Mouse (Mus musculus) CD4-positive, CD25-positive, alpha-beta regulatory T cell, adult 2 months (primary cell): ENCODE data around the gene Pawr.

ENCODE experiments used
- DNase-seq: peaks from one replicate; pipeline ENCODE4 v3.0.0-alpha.2; 2012; ENCODE audit warnings: low read depth, low spot score

Pawr gene

DNA sequence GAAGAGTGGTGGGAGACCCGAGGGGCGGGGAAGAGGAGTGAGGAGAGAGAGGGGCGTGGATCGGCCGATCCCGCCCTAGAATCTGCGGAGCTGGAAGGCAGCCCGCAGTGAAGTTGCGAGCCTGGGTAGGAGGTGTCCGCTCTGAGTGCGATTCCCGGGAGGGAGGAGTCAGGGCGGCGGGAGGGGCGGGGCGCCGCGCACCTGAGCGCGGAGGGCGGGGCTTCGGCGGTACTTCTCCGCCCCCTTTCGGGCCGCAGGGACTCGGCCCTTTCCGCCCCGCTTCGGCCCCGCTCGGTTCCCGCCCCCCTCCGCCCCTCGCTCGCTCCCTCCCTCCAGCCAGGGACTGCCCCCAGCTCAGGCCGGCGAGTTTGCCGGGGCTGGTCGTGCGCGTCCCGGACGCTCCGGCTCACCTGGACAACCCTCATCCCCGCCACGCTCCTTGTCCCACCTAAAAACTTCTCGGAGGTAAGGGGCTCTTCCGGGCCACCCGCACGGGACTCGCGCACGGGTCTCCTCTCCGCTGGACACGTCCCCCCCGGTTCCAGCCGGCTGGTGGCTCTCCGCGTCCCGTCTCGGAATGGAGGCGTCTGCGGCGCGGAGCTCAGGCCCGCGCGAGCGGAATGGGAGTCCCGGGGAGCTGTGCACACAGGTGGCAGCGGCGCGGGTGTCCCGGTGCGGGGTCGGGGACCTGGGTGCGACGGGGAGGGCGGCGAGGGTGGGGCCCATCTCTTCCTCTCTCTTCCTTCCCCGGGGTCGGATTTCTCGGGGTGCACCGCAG lies at the start of gene Pawr:
Gene Pawr, plus strand, starts transcription at position 338 of the 778 bp plus-strand sequence.
- peak; percentile 64 for DNase-seq

DNA sequence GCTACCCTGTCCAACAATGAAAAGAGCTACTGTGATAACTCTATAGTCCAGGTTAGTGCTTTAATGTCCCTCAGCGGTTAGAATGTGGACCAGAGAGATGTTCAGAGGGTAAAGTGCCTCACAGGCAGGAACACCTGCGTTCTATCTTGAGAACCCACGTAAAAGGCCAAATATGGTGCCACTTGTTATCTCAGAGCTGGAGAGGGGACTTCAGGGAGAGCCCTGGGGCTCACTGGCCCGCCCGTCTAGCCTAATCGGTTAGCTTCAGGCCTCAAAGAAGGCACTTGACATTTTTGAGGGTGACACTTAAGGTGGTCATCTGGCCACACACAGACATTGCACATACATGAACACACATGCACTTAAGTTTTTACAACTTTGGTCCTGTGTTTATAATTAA lies 49.6 kb upstream of the Pawr start:
- no peak for DNase-seq

DNA sequence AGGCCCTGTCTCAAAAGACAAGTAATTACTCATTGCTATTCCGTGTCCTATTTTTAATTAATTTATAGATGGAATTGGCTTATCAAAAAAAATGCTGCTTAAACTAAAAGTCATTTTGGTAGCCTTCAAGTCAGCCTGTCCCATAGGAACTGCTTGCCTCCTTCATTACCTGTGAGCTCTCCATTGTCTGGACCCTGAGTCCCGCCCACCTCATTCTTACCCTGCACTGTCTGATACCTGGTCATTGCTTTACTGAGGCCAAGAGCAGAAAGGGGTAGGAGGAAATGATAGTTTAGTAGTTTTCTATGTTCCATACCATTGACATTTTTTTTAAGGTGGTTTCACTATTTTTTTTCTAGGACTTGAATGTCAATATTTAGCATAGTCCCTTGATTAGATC lies 48.5 kb upstream of the Pawr start:
- no peak for DNase-seq

DNA sequence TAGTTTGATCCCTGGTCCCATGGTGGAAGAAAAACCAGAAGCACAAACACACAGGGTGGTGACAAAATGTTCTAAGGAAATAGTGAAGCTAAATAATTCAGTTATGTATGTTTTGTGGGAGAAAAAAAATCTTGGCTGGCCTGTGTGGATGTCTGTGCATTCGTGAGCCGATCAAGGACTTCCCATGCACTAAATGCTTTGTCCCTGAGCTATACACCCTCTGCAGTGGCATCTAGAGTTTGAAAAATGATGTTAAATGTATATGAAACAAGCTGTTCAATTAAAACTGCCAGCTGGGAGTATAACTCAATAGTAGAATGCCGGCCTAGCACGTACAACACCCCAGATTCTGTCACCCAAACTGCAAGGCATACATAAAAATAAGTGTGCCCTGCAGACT lies 48.1 kb upstream of the Pawr start:
- no peak for DNase-seq

DNA sequence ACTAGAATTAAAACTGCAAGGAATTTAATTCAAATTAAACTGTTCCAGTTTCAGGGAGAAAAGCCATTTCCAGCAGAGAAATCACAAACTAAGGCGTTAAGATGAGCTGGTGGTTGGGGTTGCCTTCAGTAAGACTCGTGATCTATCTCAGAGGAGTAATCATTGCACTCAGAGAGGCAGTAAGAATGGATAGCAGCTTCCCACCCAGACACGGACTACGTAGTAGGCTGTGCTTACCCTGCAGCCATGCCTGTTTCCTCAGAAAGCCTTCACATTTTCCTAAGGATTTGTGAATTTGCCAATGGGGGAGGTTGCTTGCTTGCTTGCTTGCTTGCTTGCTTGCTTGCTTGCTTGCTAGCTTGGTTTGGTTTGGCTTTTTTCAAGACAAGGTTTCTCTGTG lies 47.5 kb upstream of the Pawr start:
- no peak for DNase-seq

DNA sequence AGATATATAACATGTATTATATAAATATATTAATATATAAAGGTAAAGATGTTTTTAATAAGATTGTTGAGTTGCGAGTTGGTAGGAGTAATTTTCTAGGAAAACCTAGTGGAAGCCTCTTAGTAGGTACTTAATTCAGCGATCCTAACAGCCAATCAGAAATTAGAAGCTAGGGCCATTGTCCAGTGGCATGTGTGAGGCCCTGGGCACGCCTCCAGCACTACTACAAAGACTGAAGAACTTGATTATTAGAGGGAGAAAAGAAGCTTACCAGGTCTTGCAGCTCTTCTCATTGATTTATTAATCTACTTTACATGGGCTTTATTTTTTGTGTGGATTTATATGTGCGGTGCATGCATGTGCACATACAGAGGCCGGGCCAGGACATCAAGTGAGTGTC lies 46.9 kb upstream of the Pawr start:
- DNase-seq, result no peak

DNA sequence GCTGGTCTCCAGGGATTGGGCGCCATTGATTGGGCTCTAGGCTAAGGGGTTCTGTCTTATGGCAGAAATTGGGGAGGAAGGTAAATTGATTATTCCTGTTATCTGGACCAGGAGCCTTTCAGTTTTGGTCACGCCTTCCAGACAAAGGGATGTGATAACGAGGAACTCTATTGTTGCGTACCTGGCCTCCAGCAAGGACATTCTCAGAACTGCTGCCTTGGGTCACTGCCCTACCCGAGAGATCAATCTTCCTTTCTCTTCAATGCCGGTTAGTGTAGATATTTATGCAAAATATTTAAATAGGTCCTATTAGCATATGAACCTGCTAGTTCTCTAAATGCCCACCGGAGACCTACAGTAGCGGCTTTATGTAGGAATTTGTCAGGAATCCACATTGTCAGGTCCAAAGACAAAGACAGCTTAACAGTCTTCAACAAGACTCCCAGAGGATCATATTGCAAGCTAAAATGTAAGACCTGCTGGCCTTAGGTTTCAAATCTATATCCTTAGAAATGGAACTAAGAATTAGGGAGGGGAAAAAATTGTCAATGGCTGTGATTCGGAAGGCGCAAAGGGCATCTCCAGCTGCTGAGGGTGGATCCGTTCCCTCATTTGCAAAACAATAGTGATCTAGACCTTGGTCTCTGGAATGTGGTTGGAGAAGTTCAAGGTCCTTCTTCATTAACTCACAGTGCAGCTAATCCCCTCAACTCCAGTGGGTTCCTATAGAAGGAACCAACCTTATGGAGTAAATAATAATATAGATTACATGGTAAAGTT lies 45.1 kb upstream of the Pawr start:
- no peak for DNase-seq

DNA sequence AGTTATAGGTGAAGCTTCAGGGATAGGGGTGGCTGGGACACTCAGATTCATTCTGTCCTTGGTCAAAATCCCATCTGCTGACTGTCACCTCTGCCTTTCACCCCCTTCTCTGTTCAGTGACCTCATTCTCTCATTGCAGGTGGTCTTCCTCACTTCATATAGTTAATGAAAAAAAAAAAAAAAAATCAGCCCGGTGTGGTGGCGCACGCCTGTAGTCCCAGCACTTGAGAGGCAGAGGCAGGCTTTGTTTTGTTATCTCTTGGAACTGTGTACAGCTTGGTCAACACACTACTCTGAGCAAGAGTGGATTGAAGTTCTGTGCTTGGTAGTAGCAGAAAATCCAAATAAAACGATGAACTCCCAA lies 44.5 kb upstream of the Pawr start:
- DNase-seq, result no peak

DNA sequence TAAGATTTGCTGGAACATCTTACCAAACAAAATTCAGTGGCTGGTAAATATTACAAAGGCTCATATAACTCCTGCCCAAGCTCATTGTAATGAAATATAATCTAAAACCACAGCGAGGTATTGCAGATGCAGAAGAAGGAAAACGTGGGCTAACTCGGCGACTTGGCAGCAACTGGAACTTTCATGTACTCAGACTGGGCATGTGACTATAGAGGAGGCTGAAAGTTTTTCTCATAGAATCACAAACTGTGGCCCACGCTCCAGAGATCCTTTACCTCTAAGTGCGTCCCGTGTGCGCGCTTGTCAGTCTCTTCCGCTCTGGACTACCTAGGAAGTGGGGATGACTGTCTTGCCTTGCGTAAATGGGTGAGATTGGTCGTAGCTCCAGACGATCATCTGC lies 41.9 kb upstream of the Pawr start:
- DNase-seq, result no peak

DNA sequence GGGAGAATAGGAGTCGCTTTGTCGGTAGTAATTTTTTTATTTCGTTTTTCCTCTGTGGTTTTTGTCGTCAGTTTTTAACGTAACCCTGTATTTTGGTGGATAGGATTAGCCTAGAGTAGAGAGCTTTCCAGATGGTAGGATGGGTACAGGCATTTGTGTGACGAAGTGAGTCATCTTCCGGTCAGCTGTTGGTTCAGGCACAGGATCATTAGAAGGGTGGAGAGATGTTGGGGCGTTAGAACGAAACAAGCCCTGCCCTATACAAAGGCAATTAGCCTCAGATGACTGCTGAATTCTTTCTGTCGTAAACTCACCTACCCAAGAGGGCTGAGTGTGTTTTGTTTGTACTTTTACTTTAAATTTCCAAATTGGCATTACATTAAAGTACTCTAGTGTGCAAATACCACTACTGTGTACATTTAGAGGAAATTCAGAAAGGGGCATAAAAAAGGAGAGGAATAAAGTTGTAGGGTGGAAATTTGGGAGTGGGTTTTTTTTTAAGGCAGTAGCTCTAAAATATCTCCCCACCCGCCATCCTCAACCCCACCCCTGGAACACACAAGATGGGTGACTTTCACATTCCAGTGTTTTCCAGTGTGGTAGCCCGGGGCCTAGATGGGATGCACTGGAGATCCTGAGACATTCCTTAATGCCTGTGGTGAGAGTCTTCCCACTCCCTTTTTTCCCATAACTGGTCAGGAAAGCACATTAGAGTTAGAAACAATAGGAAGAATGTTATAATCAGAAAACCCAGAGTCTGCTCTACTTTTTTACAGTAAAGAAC lies 40.0 kb upstream of the Pawr start:
- DNase-seq, result no peak

DNA sequence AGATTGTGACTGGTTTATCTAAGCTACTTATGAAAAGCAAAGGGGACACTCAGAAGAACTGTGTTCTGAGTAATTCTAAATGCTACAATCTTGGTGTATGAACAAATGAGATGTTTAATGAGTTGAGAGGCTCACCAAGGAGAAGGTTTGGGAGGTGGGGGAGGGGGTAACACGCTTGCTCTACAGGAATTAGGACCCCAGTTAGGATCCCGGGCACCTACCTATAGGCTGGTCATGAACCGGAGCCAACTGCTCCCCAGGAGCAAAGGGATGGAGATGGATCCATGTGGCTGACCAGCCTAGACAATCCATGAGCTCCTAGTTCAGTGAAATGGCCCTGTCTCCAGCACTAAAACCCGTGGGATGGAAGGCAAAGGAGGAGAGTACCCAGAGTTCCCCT lies 39.3 kb upstream of the Pawr start:
- no peak for DNase-seq

DNA sequence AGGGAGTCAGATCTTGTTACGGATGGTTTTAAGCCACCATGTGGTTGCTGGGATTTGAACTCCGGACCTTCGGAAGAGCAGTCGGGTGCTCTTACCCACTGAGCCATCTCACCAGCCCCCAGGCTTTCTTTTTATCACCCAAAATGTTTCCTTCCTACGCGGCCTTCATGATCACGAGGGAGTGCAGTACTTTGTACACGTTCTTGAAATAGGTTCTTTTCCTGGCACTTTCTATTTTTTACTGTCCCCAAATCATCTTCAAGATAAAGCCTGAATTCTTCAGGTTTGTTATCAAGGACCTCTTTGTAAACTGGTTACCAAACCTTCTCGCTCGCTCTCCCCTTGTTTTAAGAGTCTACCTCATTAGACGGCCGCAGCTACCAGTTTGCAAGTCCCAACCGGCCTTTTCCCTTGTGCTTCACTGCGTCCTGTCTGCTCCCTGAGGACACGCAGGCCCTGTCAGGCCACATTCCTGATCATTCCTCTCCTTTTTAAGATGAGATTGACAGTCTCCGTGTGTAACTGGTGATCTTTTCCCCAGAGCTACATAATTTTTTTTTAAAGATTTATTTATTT lies 38.2 kb upstream of the Pawr start:
- DNase-seq, result no peak

DNA sequence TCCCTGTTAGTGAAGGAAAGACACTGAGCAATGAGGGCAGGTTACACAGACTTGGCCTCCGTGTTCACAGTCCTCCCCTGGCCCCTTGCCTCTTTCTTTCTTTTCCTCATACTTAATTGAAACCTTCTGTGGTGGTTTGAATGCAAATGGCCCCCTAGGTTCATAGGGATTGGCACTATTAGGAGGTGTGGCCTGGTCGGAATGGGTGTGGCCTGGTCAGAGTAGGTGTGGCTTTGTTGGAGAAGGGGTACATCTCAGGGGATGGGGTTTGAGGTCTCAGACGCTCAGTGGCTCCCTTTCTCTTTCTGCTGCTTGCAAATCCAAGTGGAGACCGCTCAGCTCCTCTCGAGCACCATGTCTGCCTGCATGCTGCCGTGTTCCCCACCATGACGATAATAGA lies 37.2 kb upstream of the Pawr start:
- no peak for DNase-seq

DNA sequence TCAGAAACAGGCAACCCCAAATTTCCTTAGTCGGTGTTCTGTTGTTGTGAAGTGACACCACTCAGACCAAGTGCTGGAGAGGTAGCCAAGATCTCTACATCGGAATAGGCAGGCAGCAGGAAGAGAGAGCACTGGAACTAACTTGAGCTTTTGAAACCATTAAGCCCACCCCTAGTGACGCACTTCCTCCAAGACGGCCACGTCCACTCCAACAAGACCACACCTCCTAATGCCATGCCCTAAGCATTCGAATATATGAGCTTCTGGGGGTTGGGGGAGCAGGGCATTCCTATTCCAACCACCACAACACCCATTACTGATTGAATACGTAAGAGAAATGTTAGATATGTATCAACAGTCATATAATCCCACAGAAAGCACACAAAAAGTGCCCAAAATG lies 35.5 kb upstream of the Pawr start:
- no peak for DNase-seq

DNA sequence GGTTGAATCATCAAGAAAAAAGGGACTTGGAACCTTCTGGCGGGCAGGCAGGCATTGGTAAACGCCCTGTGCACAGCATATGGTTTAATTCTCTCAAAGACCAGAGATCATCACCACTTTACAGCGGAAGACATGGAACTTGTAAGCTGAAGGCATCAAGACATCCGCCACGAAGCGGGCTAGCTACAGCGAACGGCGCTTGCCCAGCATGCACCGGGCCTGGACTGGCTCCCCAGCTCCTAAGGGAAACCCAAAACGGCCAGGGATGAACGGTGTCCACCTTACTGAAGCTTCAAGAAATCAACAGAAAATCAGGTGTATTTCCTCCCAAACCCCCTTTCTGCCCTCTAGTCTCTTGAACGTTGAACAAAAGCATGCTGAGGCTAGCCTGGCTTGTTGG lies 33.7 kb upstream of the Pawr start:
- no peak for DNase-seq

DNA sequence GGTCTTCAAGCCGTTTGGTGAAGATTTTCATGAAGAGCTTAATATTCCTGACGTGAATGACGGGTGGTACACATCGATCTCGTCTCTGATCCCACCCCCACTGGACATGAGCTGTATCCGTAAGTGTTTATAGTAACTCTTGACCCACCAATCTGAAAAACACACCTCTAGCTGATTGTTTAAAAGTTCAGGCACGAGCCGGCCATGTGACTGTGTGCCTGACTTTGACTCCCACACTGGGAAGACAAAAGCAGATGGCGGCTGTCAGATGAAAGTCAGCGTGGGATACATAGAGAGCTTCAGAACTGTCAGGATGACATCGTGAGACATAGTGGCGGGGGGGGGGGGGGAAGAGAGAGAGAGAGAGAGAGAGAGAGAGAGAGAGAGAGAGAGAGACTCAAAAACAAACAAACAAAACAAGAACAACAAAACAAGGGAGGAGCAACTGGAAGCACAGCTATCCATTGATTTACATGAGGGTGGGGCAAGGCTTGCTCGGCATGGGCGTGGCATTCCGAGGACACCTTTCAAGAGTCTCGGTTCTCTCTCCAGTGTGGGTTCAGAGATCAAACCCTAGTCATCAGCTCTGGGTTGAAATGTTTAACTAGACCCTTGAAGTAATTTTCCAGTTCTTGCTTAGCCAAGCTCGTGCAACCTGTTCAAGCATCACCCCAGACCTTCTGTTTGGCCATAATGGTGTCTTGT lies 32.9 kb upstream of the Pawr start:
- no peak for DNase-seq

DNA sequence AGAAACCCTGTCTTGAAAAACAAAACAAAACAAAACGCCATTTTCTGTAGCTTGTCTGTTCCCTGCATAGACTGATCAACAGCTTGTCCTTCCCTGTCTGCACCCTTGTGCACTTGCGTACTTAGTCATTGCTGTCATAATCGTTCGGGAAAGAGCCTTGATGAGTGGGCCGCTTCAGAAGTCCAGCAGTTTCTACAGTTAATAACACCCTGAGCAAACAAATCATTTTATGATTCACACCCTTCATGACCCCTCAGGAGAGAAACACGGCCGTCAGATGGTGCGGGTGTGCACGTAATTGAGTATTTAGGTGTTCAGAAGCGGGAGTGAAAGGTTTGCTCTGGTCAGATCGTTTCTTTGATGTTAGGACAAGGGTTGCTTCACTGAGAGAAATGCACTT lies 32.1 kb upstream of the Pawr start:
- DNase-seq, result no peak

DNA sequence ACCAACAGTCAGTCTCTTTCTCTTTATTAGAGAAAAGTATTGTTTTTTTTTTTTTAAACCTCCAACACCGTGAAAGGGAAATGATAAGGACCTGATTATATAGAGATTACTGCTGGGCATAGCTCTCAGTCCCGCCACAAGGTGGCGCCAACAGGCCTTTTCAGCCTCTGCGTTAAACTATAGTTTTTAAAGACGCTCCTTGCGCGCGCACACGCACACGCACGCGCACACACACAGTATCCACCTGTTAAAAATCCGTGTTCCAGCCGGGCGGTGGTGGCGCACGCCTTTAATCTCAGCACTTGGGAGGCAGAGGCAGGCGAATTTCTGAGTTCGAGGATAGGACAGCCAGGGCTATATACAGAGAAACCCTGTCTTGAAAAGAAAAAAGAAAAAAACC lies 31.1 kb upstream of the Pawr start:
- DNase-seq, result peak; percentile 81

DNA sequence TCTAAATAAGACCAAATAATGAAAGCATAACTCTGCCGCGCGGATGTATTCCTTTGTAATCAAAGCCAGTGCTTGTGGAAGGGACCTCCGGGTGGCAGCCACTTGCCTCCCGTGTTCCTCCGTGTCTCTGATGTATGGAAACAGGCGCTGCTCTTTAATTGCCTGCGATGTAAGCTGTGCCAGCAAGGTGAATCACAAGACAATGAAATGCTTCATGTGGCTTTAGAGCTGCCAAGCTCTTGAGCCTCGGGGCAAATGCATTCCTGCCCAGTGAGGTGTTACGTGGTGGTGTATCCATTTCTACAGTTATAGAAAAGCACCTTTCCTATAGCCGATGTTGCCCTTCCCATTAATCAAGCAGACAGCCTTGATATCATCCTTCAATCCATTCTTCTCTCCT lies 24.1 kb upstream of the Pawr start:
- no peak for DNase-seq

DNA sequence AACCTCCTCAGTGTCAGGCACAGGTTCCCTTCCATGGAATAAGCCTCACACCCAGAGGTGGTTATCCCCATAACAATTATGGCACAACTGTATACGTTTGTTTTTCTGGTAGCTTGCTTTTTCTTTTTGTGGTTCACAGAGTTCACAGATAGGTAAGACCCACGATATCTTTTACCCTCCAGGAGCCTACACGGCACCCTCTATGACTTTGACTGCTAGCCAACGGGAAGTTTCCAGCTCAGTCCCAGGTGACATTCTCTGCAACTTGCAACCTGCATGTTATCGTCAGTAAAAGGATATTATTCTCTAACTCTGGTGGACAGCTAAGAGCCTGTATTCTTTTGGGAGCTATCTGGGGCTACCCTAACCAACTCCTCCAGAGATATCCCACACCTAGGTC lies 21.7 kb upstream of the Pawr start:
- no peak for DNase-seq

DNA sequence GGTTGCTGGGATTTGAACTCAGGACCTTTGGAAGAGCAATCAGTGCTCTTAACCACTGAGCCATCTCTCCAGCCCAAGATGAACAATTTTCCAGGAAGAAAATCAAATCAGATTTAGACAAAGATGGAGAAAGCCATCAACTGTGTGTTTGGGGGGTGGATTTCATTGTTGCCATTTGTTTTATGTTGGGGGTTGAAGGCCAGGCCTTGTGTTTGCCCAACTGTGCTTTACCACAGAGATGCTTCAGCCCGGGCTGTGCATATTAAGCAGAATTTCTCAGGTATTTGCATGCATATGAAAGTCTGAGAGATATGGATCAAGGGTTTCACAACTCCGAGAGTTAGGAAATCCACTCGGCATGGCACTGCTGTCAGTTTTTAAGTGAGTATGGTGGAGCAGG lies 20.5 kb upstream of the Pawr start:
- no peak for DNase-seq

DNA sequence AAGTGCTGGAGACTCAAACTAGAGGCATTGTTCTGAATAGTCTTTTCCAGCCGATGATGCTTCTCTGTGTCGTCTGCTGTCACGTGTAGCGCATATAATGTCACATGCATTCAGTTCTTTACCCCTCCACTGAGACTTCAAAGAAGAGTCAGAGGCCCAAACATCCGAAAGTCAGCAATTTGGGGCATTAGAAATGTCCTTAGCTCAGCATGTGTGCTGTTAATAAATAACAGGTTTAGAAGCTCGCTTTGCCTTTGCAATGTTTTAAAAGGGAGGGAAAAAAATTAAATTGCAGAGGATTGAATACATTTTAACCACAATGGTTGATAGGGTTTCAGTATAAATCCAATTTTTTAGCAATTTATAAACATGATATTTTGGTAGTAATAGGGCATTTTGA lies 18.1 kb upstream of the Pawr start:
- no peak for DNase-seq
